Mouse (Mus musculus) MEL (cell line): ENCODE results near the gene Hpcal4. TPM values are rescaled to one million over a fixed set of nuclear protein-coding genes. Genes with fewer than 3 reads are reported as not detected.

ENCODE experiments used
- DNase-seq: peaks from one replicate; pipeline ENCODE4 v3.0.0; 2011; ENCODE audit warnings: low read depth, low spot score
- H3K27ac ChIP-seq: 2 replicates; pipeline ENCODE4 v1.5.1; 2012; ENCODE audit warnings: low read depth, mild to moderate bottlenecking, control low read depth, low read length, moderate library complexity; ENCODE audit not compliant: control insufficient read depth
- H3K27me3 ChIP-seq, 2 experiments: fragments of 150-350 bp in 1 of 2; sonication (generic) in 1 of 2; 2 replicates each; pipeline ENCODE4 v1.6.1; 2012; ENCODE audit warnings: low read length in 2 of 2, mild to moderate bottlenecking in 2 of 2, improper control_type of control experiment in 1 of 2, moderate library complexity in 1 of 2; ENCODE audit not compliant: insufficient read depth in 2 of 2, control insufficient read depth in 1 of 2
- H3K36me3 ChIP-seq, 2 experiments: 2 replicates each; pipeline ENCODE4 v1.6.1; 2012 to 2014; ENCODE audit warnings: low read length in 2 of 2, improper control_type of control experiment in 1 of 2, inconsistent platforms in 1 of 2, mild to moderate bottlenecking in 1 of 2; ENCODE audit not compliant: insufficient read depth in 2 of 2, control insufficient read depth in 1 of 2
- H3K4me1 ChIP-seq, 2 experiments: fragments of 150-350 bp in 1 of 2; sonication (generic) in 1 of 2; 2 replicates each; pipeline ENCODE4 v1.6.1; 2012; ENCODE audit warnings: low read length in 2 of 2, improper control_type of control experiment in 1 of 2, mild to moderate bottlenecking in 1 of 2; ENCODE audit not compliant: insufficient read depth in 2 of 2, control insufficient read depth in 1 of 2
- H3K4me3 ChIP-seq, 2 experiments: fragments of 150-350 bp in 1 of 2; sonication (generic) in 1 of 2; 2 replicates each; pipeline ENCODE4 v1.5.1; 2012; ENCODE audit warnings: low read depth in 2 of 2, low read length in 2 of 2, mild to moderate bottlenecking in 2 of 2, moderate library complexity in 2 of 2, control low read depth in 1 of 2, improper control_type of control experiment in 1 of 2; ENCODE audit not compliant: control insufficient read depth in 1 of 2, insufficient read depth in 1 of 2
- H3K79me2 ChIP-seq: 2 replicates; pipeline ENCODE4 v1.6.1; 2012; ENCODE audit warnings: mild to moderate bottlenecking, low read length, moderate library complexity; ENCODE audit not compliant: control insufficient read depth, poor library complexity, insufficient read depth
- H3K9ac ChIP-seq: 2 replicates; pipeline ENCODE4 v1.6.1; 2012; ENCODE audit warnings: low read depth, mild to moderate bottlenecking, control low read depth, low read length, moderate library complexity; ENCODE audit not compliant: control insufficient read depth, poor library complexity, severe bottlenecking
- H3K9me3 ChIP-seq: fragments of 150-350 bp; sonication (generic); replicated peaks from 2 replicates; pipeline ENCODE4 v1.6.1; 2012; ENCODE audit warnings: mild to moderate bottlenecking, low read length, improper control_type of control experiment, moderate library complexity; ENCODE audit not compliant: insufficient read depth
- CHD1 ChIP-seq: IDR thresholded peaks from 2 replicates; pipeline ENCODE4 v1.6.1; 2012; ENCODE audit warnings: low read depth, mild to moderate bottlenecking, inconsistent platforms, low read length, improper control_type of control experiment
- CHD2 ChIP-seq: IDR thresholded peaks from 2 replicates; pipeline ENCODE4 v1.6.1; 2011; ENCODE audit warnings: low read length, improper control_type of control experiment
- CTCF ChIP-seq, 3 experiments: IDR thresholded peaks in 2 of 3; conservative IDR thresholded peaks in 1 of 3; 2 replicates each; pipeline ENCODE4 v1.5.1; 2011 to 2012; ENCODE audit warnings: low read length in 3 of 3, low read depth in 2 of 3, mild to moderate bottlenecking in 2 of 3, improper control_type of control experiment in 1 of 3, inconsistent platforms in 1 of 3, mixed read lengths in 1 of 3, moderate library complexity in 1 of 3; ENCODE audit not compliant: control insufficient read depth in 1 of 3, insufficient read depth in 1 of 3, poor library complexity in 1 of 3, severe bottlenecking in 1 of 3
- E2F4 ChIP-seq: IDR thresholded peaks from 2 replicates; pipeline ENCODE4 v1.6.1; 2011; ENCODE audit warnings: low read depth, low read length, improper control_type of control experiment, borderline replicate concordance
- ELF1 ChIP-seq: IDR thresholded peaks from 2 replicates; pipeline ENCODE4 v1.6.1; 2014; ENCODE audit warnings: low read depth, mild to moderate bottlenecking, inconsistent platforms, low read length, improper control_type of control experiment, moderate library complexity
- EP300 ChIP-seq, 2 experiments: IDR thresholded peaks; 2 replicates each; pipeline ENCODE4 v1.6.1; 2011; ENCODE audit warnings: improper control_type of control experiment in 2 of 2, low read length in 2 of 2, low read depth in 1 of 2, mild to moderate bottlenecking in 1 of 2
- ETS1 ChIP-seq: IDR thresholded peaks from 2 replicates; pipeline ENCODE4 v1.6.1; 2012; ENCODE audit warnings: low read depth, mild to moderate bottlenecking, inconsistent platforms, low read length, improper control_type of control experiment, moderate library complexity
- GABPA ChIP-seq: IDR thresholded peaks from 2 replicates; pipeline ENCODE4 v1.6.1; 2012; ENCODE audit warnings: low read depth, mild to moderate bottlenecking, inconsistent platforms, low read length, improper control_type of control experiment, moderate library complexity
- GATA1 ChIP-seq: IDR thresholded peaks from 2 replicates; pipeline ENCODE4 v1.6.1; 2011; ENCODE audit warnings: low read depth, low read length, improper control_type of control experiment
- HCFC1 ChIP-seq: IDR thresholded peaks from 2 replicates; pipeline ENCODE4 v1.6.1; 2012; ENCODE audit warnings: low read depth, mild to moderate bottlenecking, inconsistent platforms, low read length, improper control_type of control experiment, moderate library complexity
- JUND ChIP-seq: IDR thresholded peaks from 2 replicates; pipeline ENCODE4 v1.6.1; 2011; ENCODE audit warnings: low read depth, mild to moderate bottlenecking, improper control_type of control experiment, low read length
- KAT2A ChIP-seq: conservative IDR thresholded peaks from 2 replicates; pipeline ENCODE4 v1.6.1; 2012; ENCODE audit warnings: low read depth, low read length, improper control_type of control experiment, inconsistent platforms
- MAX ChIP-seq: IDR thresholded peaks from 2 replicates; pipeline ENCODE4 v1.6.1; 2011; ENCODE audit warnings: low read length, improper control_type of control experiment
- MAZ ChIP-seq: IDR thresholded peaks from 2 replicates; pipeline ENCODE4 v1.6.1; 2012; ENCODE audit warnings: low read depth, mild to moderate bottlenecking, inconsistent platforms, low read length, improper control_type of control experiment
- MEF2A ChIP-seq: IDR thresholded peaks from 2 replicates; pipeline ENCODE4 v1.6.1; 2014; ENCODE audit warnings: low read depth, mild to moderate bottlenecking, inconsistent platforms, low read length, improper control_type of control experiment; ENCODE audit not compliant: poor library complexity, insufficient replicate concordance, severe bottlenecking; ENCODE audit errors: extremely low read depth
- MXI1 ChIP-seq: IDR thresholded peaks from 2 replicates; pipeline ENCODE4 v1.6.1; 2011; ENCODE audit warnings: mild to moderate bottlenecking, low read depth, low read length, improper control_type of control experiment
- MYC ChIP-seq: IDR thresholded peaks from 2 replicates; pipeline ENCODE4 v1.6.1; 2011; ENCODE audit warnings: low read depth, mild to moderate bottlenecking, low read length, improper control_type of control experiment, moderate library complexity
- NELFE ChIP-seq: IDR thresholded peaks from 2 replicates; pipeline ENCODE4 v1.6.1; 2011; ENCODE audit warnings: low read depth, low read length, improper control_type of control experiment
- NRF1 ChIP-seq: IDR thresholded peaks from 2 replicates; pipeline ENCODE4 v1.6.1; 2014; ENCODE audit warnings: low read depth, mild to moderate bottlenecking, inconsistent platforms, low read length, improper control_type of control experiment, moderate library complexity; ENCODE audit not compliant: poor library complexity, insufficient read depth, severe bottlenecking
- POLR2A ChIP-seq, 2 experiments: IDR thresholded peaks; 2 replicates each; pipeline ENCODE4 v1.6.1; 2011 to 2012; ENCODE audit warnings: low read length in 2 of 2, mild to moderate bottlenecking in 2 of 2, control low read depth in 1 of 2, improper control_type of control experiment in 1 of 2, low read depth in 1 of 2, moderate library complexity in 1 of 2; ENCODE audit not compliant: control insufficient read depth in 1 of 2, insufficient read depth in 1 of 2, poor library complexity in 1 of 2
- POLR2AphosphoS2 ChIP-seq: IDR thresholded peaks from 2 replicates; pipeline ENCODE4 v1.6.1; 2011; ENCODE audit warnings: low read length, improper control_type of control experiment
- RCOR1 ChIP-seq: IDR thresholded peaks from 2 replicates; pipeline ENCODE4 v1.6.1; 2012; ENCODE audit warnings: low read depth, mild to moderate bottlenecking, inconsistent platforms, low read length, improper control_type of control experiment
- SIN3A ChIP-seq: IDR thresholded peaks from 2 replicates; pipeline ENCODE4 v1.6.1; 2012; ENCODE audit warnings: low read length, improper control_type of control experiment, inconsistent platforms
- TBP ChIP-seq: IDR thresholded peaks from 2 replicates; pipeline ENCODE4 v1.8.0; 2011; ENCODE audit warnings: low read depth, low read length, improper control_type of control experiment
- TCF12 ChIP-seq: IDR thresholded peaks from 2 replicates; pipeline ENCODE4 v1.6.1; 2014; ENCODE audit warnings: low read depth, mild to moderate bottlenecking, inconsistent platforms, low read length, improper control_type of control experiment, moderate library complexity
- USF1 ChIP-seq: IDR thresholded peaks from 2 replicates; pipeline ENCODE4 v1.6.1; 2014; ENCODE audit warnings: low read depth, mild to moderate bottlenecking, inconsistent platforms, low read length, improper control_type of control experiment, moderate library complexity
- ZMIZ1 ChIP-seq: IDR thresholded peaks from 2 replicates; pipeline ENCODE4 v1.6.1; 2012; ENCODE audit warnings: low read depth, mild to moderate bottlenecking, inconsistent platforms, low read length, improper control_type of control experiment, moderate library complexity
- polyA plus RNA-seq, 2 experiments: library from polyadenylated mRNA; stranded (reverse) in 1 of 2; unstranded in 1 of 2; fragments of >175 nt in 1 of 2; fragments of >200 nt in 1 of 2; gene quantifications; 2 replicates each; pipeline versions ENCODE4 v1.2.1 to v1.2.4; 2012; ENCODE audit warnings: low replicate concordance in 2 of 2, low read depth in 1 of 2; ENCODE audit not compliant: insufficient read length in 2 of 2, insufficient read depth in 1 of 2, missing spikeins in 1 of 2
- total RNA-seq: library from RNA; depleted of rRNA; stranded (reverse); fragments of 300-350 nt; gene quantifications from 2 replicates; pipeline ENCODE4 v1.2.3, GENCODE M21; 2012

Gene Hpcal4
- total and polyA plus RNA-seq, 3 experiments = not detected

DNA sequence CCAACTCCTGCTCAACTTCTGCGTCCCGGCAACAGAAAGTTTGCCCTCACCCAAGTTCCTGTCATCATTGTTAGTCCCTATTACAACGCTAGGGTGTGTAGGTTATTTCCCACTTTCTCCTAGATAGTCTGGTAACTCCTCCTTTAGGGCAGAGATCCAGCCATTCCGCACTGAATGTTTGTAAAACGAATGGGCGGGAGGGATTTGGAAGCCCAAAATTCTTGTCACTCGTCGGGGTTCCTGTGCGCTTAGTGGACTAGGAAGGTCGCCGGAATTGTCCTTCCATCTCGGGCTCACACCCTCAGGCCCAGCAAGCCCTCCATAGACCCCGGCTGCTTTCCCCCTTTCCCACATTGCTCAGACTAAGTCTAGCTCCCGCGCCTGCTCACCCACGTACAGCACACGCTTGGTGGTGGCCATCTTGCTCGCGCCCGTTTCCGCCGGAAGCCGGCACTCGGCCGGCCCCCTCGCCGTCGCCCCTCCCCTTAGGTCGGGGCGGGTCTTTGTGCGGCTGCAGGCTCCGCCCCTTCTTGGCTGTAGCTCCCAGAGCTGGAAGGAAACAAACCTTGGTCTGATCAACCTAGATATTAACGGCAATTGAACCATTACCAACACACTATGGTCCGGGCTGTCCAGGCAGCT is 43.4 kb upstream of the Hpcal4 start, which contains the start of gene Ppie:
Gene Ppie (minus strand): TSS at position 439 of the 642 bp plus-strand sequence.
- H3K27me3 ChIP-seq = no peaks in the 10 kb centered on the region
- peaks cover 3 to 20% of the 10 kb centered on the region in 2 experiments for H3K36me3 ChIP-seq
- TF ChIP-seq GATA1 (no peak), HCFC1 (peak; percentile 86), NRF1 (peak; percentile 61), KAT2A (peak; percentile 49; the same call in 1 of the 2 replicates), CHD2 (no peak), GABPA (no peak), NELFE (peak; percentile 98), E2F4 (0 out of 2 replicates have a peak, but pooled peaks have one; percentile 9), POLR2AphosphoS2 (peak; percentile 97), MAZ (peak; percentile 87; the same call in 1 of the 2 replicates), MAX (peak; percentile 68), TBP (peak; percentile 71; the same call in 1 of the 2 replicates), ELF1 (peak; percentile 55), TCF12 (peak; percentile 71), POLR2A (IDR thresholded peaks at IDR 0.05; ENCODE audit: control insufficient read depth in 1 of 2, insufficient read depth in 1 of 2, low read depth in 1 of 2, low read length in 2 of 2, poor library complexity in 1 of 2) (peak; percentile 87 to 99), MXI1 (peak; percentile 96), USF1 (no peak), EP300 (IDR thresholded peaks at IDR 0.05; ENCODE audit: low read depth in 1 of 2, low read length in 2 of 2) (peak; percentile 45 to 54; a peak in 3 of 4 replicates), RCOR1 (peak; percentile 11; the same call in 1 of the 2 replicates), ETS1 (peak; percentile 56; the same call in 1 of the 2 replicates), CHD1 (peak; percentile 90), CTCF (IDR thresholded peaks at IDR 0.05 in 2 of 3, conservative IDR thresholded peaks at IDR 0.05 in 1 of 3; ENCODE audit: control insufficient read depth in 1 of 3, insufficient read depth in 1 of 3, low read depth in 2 of 3, low read length in 3 of 3, poor library complexity in 1 of 3, severe bottlenecking in 1 of 3) (peak in 2 of 3 experiments; percentile 9 to 24; a peak in 2 of 6 replicates), SIN3A (peak; percentile 73; the same call in 1 of the 2 replicates), JUND (no peak), MEF2A (no peak), MYC (peak; percentile 82; the same call in 1 of the 2 replicates), ZMIZ1 (peak; percentile 84)
- DNase-seq = peak; percentile 96
- H3K9ac ChIP-seq = peak within 1 kb of the TSS; percentile 97
- no peaks in the 10 kb centered on the region for H3K9me3 ChIP-seq
- peaks cover 22% of the 10 kb centered on the region for H3K79me2 ChIP-seq
- peaks cover 3 to 12% of the 10 kb centered on the region in 2 experiments; a peak in 3 of 4 replicates for H3K4me1 ChIP-seq
- peak within 1 kb of the TSS; percentile 77 to 88 for H3K4me3 ChIP-seq
- peak within 1 kb of the TSS; percentile 98 for H3K27ac ChIP-seq
